Mouse (Mus musculus) hindbrain, embryonic 11.5 days (tissue): ENCODE data around the gene Minpp1. TPM values are rescaled to one million over a fixed set of nuclear protein-coding genes. Genes with fewer than 3 reads are reported as not detected.

Source experiments
- ATAC-seq: fragments of 200-750 bp; cut with Nextera tagmentation; 2 replicates; pipeline ENCODE4 v1.8.0; 2017; ENCODE audit warnings: mild to moderate bottlenecking, moderate TSS enrichment, moderate library complexity; ENCODE audit not compliant: low FRiP score
- DNase-seq: peaks from one replicate; pipeline ENCODE4 v3.0.0-alpha.2; 2015; ENCODE audit warnings: low spot score
- H3K27ac ChIP-seq: fragments of 300-500 bp; sonication (generic); 2 replicates; pipeline ENCODE4 v1.5.1; 2014; ENCODE audit warnings: mild to moderate bottlenecking, low read depth, low read length
- H3K27me3 ChIP-seq: fragments of 300-500 bp; sonication (generic); 2 replicates; pipeline ENCODE4 v1.6.1; 2014; ENCODE audit warnings: mild to moderate bottlenecking, low read length, moderate library complexity, mixed read lengths; ENCODE audit not compliant: control insufficient read depth, insufficient read depth
- H3K36me3 ChIP-seq: fragments of 300-500 bp; sonication (generic); 2 replicates; pipeline ENCODE4 v1.6.1; 2014; ENCODE audit warnings: mild to moderate bottlenecking, low read length, moderate library complexity, mixed read lengths; ENCODE audit not compliant: control insufficient read depth, insufficient read depth
- H3K4me1 ChIP-seq: fragments of 300-500 bp; sonication (generic); replicated peaks from 2 replicates; pipeline ENCODE4 v1.6.1; 2014; ENCODE audit warnings: low read length, mixed read lengths; ENCODE audit not compliant: control insufficient read depth, insufficient read depth
- H3K4me2 ChIP-seq: fragments of 300-500 bp; sonication (generic); replicated peaks from 2 replicates; pipeline ENCODE4 v1.6.1; 2014; ENCODE audit warnings: mild to moderate bottlenecking, low read depth, low read length
- H3K4me3 ChIP-seq: fragments of 300-500 bp; sonication (generic); 2 replicates; pipeline ENCODE4 v1.5.1; 2014; ENCODE audit warnings: low read depth, low read length
- H3K9ac ChIP-seq: fragments of 300-500 bp; sonication (generic); 2 replicates; pipeline ENCODE4 v1.6.1; 2014; ENCODE audit warnings: low read depth, low read length
- H3K9me3 ChIP-seq: fragments of 300-500 bp; sonication (generic); 2 replicates; pipeline ENCODE4 v1.6.1; 2016; ENCODE audit warnings: low read length; ENCODE audit not compliant: control insufficient read depth
- WGBS: fragments of 180-500 bp; shearing (Covaris S2); extraction: QIAGEN DNeasy Blood & Tissue Kit; methylation state at CpG from one replicate; pipeline ENCODE4 v1.1.7; 2014; 5-methylcytosine and 5-hydroxymethylcytosine counted together
- polyA plus RNA-seq: library from polyadenylated mRNA; unstranded; fragments of >200 nt; fragmentation: Nextera tagmentation; extraction: Ambion mirVana; gene quantifications from 2 replicates; pipeline ENCODE4 v1.2.1, GENCODE M21; 2014

Gene Minpp1
- polyA plus RNA-seq, 1 experiment from 2014 or later: 64.8 TPM

GRCm38 (mm10) chr19:32466478-32466877, 19.1 kb upstream of the Minpp1 start, which contains the start of gene Rpl9-ps6:
Gene Rpl9-ps6 (minus strand): TSS chr19:32466578.
- Histone ChIP-seq H3K4me3 (no peak within 1 kb of the TSS), H3K36me3 (no peaks in the 10 kb centered on the region), H3K4me2 (no peak within 1 kb of the TSS), H3K27ac (no peak within 1 kb of the TSS), H3K27me3 (no peaks in the 10 kb centered on the region), H3K9ac (no peak within 1 kb of the TSS), H3K9me3 (no peaks in the 10 kb centered on the region), H3K4me1 (no peaks in the 10 kb centered on the region)
- ATAC-seq (no peak), DNase-seq (no peak)
- WGBS: 78% methylated on average over 5 of the region's 6 CpGs

DNA sequence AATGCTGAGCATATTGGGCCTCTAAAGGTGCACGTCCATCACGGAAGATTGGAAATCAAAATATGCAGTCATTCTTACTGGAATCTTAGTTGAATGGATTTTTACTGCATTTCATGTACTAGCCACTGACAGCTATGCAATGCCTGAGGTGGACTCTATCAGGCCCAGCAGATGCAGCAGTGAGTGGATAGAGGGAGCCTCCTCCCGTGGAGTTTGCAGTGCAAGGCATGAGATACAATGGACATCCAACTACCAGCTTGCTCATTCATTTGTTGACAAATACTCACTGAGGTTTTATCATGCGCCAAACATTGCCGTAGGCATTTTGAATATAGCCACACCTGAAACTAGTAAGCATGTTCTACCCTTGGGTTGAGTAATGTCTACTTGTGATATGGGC, 18.2 kb upstream of the Minpp1 start:
- Histone ChIP-seq H3K27me3 (no peaks in the 10 kb centered on the region), H3K4me2 (no peak overlapping the region), H3K9ac (no peak overlapping the region), H3K36me3 (no peaks in the 10 kb centered on the region), H3K4me3 (no peak overlapping the region), H3K9me3 (no peaks in the 10 kb centered on the region), H3K27ac (no peak overlapping the region), H3K4me1 (no peaks in the 10 kb centered on the region)
- DNase-seq (no peak), ATAC-seq (no peak)
- 90% methylated on average over 5 of the region's 5 CpGs for WGBS

DNA sequence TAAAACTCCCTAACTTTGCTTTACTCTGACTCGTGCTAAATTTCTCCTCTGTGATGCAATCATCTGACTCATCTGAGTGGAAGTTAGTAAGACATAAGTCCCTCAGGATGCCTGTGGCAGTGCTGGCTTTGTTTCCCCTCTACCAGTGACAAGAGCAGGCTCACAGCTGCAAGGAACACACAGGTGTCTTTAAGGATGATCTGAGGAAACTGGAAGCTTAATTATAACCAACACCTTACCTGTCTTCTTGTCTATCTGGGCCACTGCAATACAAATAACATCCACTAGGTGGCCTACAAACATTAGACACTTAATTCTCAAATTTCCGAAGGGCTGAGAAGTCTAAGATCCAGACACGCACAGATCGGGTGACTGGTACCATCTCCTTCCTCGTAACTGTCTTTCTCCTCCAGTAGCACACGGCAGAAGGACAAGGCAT, 15.5 kb upstream of the Minpp1 start:
- H3K9me3 ChIP-seq: no peaks in the 10 kb centered on the region
- H3K9ac ChIP-seq: no peak overlapping the region
- no peak overlapping the region for H3K4me3 ChIP-seq
- H3K27me3 ChIP-seq: no peaks in the 10 kb centered on the region
- ATAC-seq (no peak), DNase-seq (peak; percentile 74)
- 49% methylated on average over 6 of the region's 6 CpGs for WGBS
- H3K36me3 ChIP-seq: no peaks in the 10 kb centered on the region
- H3K4me2 ChIP-seq: no peak overlapping the region
- no peaks in the 10 kb centered on the region for H3K4me1 ChIP-seq
- H3K27ac ChIP-seq: no peak overlapping the region

DNA sequence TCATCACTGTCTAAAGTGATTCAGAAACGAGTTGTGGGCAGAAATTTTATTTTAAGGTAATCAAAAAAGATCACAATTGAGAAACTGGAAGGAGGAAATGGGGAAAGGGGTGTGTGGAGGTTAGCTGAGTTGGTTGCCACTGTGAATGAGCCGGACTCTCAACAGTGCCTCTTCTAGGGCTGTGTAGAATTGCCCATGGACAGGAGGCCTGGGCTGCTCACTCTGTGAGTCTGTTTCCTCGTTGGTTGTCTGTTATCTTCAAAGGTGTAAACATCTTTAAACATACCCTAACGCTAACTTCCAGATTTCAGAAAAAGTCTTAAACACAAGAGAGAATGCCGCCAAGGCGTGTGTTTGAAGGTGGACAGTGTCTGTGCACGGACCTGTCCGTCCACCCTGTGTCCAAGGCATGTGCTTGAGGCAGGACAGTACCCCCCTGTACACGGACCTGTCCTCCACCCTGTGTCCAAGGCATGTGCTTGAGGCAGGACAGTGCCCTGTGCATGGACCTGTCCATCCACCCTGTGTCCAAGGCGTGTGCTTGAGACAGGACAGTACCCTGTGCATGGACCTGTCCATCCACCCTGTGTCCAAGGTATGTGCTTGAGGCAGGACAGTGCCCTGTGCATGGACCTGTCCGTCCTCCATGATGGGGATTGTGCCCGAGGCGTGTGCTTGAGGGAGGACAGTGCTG, 14.9 kb upstream of the Minpp1 start:
- no peak for ATAC-seq
- WGBS: 90% methylated on average over 13 of the region's 13 CpGs

GRCm38 (mm10) chr19:32476016-32476711, 9.4 kb upstream of the Minpp1 start:
- no peak overlapping the region for H3K9ac ChIP-seq
- ATAC-seq: no peak
- WGBS: 90% methylated on average over 12 of the region's 12 CpGs
- H3K4me3 ChIP-seq: no peak overlapping the region
- H3K4me1 ChIP-seq: no peaks in the 10 kb centered on the region
- no peak overlapping the region for H3K27ac ChIP-seq
- no peak overlapping the region for H3K4me2 ChIP-seq
- no peaks in the 10 kb centered on the region for H3K27me3 ChIP-seq
- no peaks in the 10 kb centered on the region for H3K36me3 ChIP-seq
- H3K9me3 ChIP-seq: no peaks in the 10 kb centered on the region
- no peak for DNase-seq

More for the DNA sequence above, 14.9 kb upstream of the Minpp1 start:
- no peak overlapping the region for H3K4me3 ChIP-seq
- H3K9me3 ChIP-seq: no peaks in the 10 kb centered on the region
- H3K4me1 ChIP-seq: no peaks in the 10 kb centered on the region
- H3K9ac ChIP-seq: no peak overlapping the region
- no peak overlapping the region for H3K4me2 ChIP-seq
- no peak for DNase-seq
- no peaks in the 10 kb centered on the region for H3K27me3 ChIP-seq
- H3K27ac ChIP-seq: no peak overlapping the region
- H3K36me3 ChIP-seq: no peaks in the 10 kb centered on the region

- Histone ChIP-seq H3K27me3 (no peaks in the 10 kb centered on the region), H3K36me3 (no peaks in the 10 kb centered on the region), H3K4me3 (no peak overlapping the region), H3K27ac (no peak overlapping the region), H3K9me3 (no peaks in the 10 kb centered on the region), H3K4me2 (no peak overlapping the region), H3K4me1 (no peaks in the 10 kb centered on the region), H3K9ac (no peak overlapping the region)
- ATAC-seq (no peak), DNase-seq (no peak)
- WGBS: 83% methylated on average over 4 of the region's 4 CpGs
These were observed 8.9 kb upstream of the Minpp1 start for GRCm38 (mm10) chr19:32476712-32477052.

GRCm38 (mm10) chr19:32480255-32480654, 5.3 kb upstream of the Minpp1 start:
- no peak for DNase-seq

DNA sequence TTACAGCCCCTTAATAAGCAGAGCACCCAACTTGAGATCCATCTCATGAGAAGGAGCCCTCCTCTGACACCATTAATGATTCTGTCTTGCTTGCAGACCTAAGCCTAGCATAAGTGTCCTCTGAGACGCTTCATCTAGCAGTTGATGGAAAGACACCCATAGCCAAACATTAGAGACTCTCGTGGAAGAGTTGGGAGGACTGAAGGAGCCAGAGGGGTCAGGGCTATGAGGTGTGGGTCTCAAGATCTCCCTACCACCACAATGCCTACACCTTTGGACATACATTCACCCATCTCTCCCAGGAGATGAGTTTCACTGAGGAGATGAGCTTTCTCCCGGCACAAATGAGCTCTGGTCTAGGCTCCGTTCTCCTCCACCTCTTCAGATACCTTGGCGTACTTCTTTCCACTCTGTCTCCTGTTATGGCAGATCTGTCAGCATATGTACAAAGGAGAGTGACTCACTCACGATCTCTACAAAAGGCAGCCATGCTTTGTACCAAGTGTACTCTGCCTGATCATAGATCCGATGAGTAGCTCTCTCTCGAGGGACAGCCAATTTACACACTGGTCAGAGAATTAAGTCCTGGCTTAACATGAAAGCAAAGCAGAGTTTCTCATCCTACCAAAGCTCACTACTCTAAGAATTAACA, 4.7 kb upstream of the Minpp1 start:
- no peak overlapping the region for H3K4me3 ChIP-seq
- WGBS: 91% methylated on average over 8 of the region's 8 CpGs
- H3K4me1 ChIP-seq: no peaks in the 10 kb centered on the region
- H3K27me3 ChIP-seq: no peaks in the 10 kb centered on the region
- H3K36me3 ChIP-seq: no peaks in the 10 kb centered on the region
- no peaks in the 10 kb centered on the region for H3K9me3 ChIP-seq
- no peak for DNase-seq
- ATAC-seq: no peak
- H3K4me2 ChIP-seq: no peak overlapping the region
- H3K27ac ChIP-seq: no peak overlapping the region
- no peak overlapping the region for H3K9ac ChIP-seq

More at GRCm38 (mm10) chr19:32480255-32480654, 5.3 kb upstream of the Minpp1 start:
- ATAC-seq: no peak
- Histone ChIP-seq H3K36me3 (no peaks in the 10 kb centered on the region), H3K27ac (no peak overlapping the region), H3K27me3 (no peaks in the 10 kb centered on the region), H3K4me3 (no peak overlapping the region), H3K9ac (no peak overlapping the region), H3K9me3 (no peaks in the 10 kb centered on the region), H3K4me2 (no peak overlapping the region), H3K4me1 (no peaks in the 10 kb centered on the region)
- WGBS: 88% methylated on average over 5 of the region's 5 CpGs
